Mouse (Mus musculus): ENCODE results near the gene Gm17324. TPM values are rescaled to one million over a fixed set of nuclear protein-coding genes. Genes with fewer than 3 reads are reported as not detected.

The Gm17324 gene
- total and polyA plus RNA-seq, 2 experiments from 2014 or later: 2.3 to 2.5 TPM

DNA sequence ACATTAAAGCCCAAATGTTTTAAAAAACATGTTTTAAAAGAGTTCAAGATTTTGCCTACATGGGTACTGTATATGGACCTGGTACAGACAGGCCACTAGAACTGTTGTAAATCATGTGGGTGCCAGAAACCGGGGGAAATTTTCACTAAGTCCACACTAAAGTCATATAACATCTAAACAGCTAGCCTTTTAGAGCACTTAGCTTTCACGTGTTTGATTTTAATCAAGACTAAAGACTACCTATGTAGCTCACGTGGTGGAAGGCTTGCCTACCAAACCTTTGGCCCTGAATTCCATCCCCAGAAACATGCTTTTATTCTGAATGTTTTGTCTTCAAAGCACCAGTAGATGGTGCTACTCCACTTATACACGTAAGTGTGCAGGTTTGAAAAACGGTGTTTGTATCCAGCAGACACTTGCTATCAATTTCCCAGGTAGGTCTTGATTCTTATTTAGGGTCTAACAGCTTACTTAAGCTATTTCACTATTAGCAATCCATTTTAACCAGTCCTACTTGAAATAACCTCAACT lies 28.5 kb upstream of the Gm17324 start:
- 4% methylated on average over 5 of the region's 5 CpGs for WGBS
- Histone ChIP-seq H3K27me3 (ENCODE audit: insufficient read depth, low read length) (no peaks in the 10 kb centered on the region), H3K4me3 (ENCODE audit: low read length) (no peak overlapping the region), H3K4me1 (ENCODE audit: insufficient read depth, low read length) (no peaks in the 10 kb centered on the region), H3K9me3 (ENCODE audit: low read length) (no peaks in the 10 kb centered on the region), H3K4me2 (ENCODE audit: low read depth, low read length) (no peak overlapping the region), H3K36me3 (ENCODE audit: insufficient read depth, low read length) (peaks cover 28% of the 10 kb centered on the region), H3K9ac (replicated peaks; ENCODE audit: low read length) (no peak overlapping the region), H3K27ac (no peak overlapping the region)
- peak; percentile 69 for TF ChIP-seq CTCF (IDR thresholded peaks at IDR 0.05; ENCODE audit: low read depth)
- DNase-seq (ENCODE audit: low spot score) (peak; percentile 82), ATAC-seq (no peak)

- 16% methylated on average over 1 of the region's 1 CpGs for WGBS
- Histone ChIP-seq H3K27ac (no peak overlapping the region), H3K4me2 (ENCODE audit: low read depth, low read length) (no peak overlapping the region)
These were observed 28.0 kb upstream of the Gm17324 start for GRCm38 (mm10) chr9:78476531-78477020.

DNA sequence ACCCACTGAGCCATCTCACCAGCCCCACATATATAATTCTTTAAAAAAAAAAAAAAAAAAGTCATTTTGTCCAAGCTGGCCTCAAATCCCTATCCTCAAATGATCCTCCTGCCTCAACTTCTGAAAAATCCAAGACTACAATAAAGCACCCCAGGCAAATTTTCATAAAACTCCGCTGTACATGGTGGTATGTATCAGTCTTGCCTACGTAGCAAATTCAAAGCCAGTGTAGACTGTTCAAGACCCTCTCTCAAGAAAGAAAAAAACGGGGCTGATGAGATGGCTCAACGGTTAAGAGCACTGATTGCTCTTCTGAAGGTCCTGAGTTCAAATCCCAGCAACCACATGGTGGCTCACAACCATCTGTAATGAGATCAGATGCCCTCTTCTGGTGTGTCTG lies 27.3 kb upstream of the Gm17324 start:
- Histone ChIP-seq H3K4me1 (ENCODE audit: insufficient read depth, low read length) (no peaks in the 10 kb centered on the region), H3K9ac (replicated peaks; ENCODE audit: low read length) (no peak overlapping the region), H3K4me3 (ENCODE audit: low read length) (no peak overlapping the region), H3K27ac (no peak overlapping the region), H3K36me3 (ENCODE audit: insufficient read depth, low read length) (peaks cover 28% of the 10 kb centered on the region), H3K4me2 (ENCODE audit: low read depth, low read length) (no peak overlapping the region), H3K9me3 (ENCODE audit: low read length) (no peaks in the 10 kb centered on the region), H3K27me3 (ENCODE audit: insufficient read depth, low read length) (no peaks in the 10 kb centered on the region)
- WGBS: 84% methylated on average over 4 of the region's 4 CpGs
- TF ChIP-seq CTCF (IDR thresholded peaks at IDR 0.05; ENCODE audit: low read depth): no peak
- ATAC-seq (no peak), DNase-seq (ENCODE audit: low spot score) (no peak)

More at GRCm38 (mm10) chr9:78476531-78477020, 28.0 kb upstream of the Gm17324 start:
- no peak for DNase-seq (ENCODE audit: low spot score)
- Histone ChIP-seq H3K9ac (replicated peaks; ENCODE audit: low read length) (no peak overlapping the region), H3K4me3 (ENCODE audit: low read length) (no peak overlapping the region), H3K36me3 (ENCODE audit: insufficient read depth, low read length) (peaks cover 28% of the 10 kb centered on the region), H3K4me1 (ENCODE audit: insufficient read depth, low read length) (no peaks in the 10 kb centered on the region), H3K9me3 (ENCODE audit: low read length) (no peaks in the 10 kb centered on the region), H3K27me3 (ENCODE audit: insufficient read depth, low read length) (no peaks in the 10 kb centered on the region)
- no peak for TF ChIP-seq CTCF (IDR thresholded peaks at IDR 0.05; ENCODE audit: low read depth)
- ATAC-seq: no peak

- no peak overlapping the region for H3K4me2 ChIP-seq (ENCODE audit: low read depth, low read length)
- H3K9me3 ChIP-seq (ENCODE audit: low read length): no peaks in the 10 kb centered on the region
- TF ChIP-seq CTCF (IDR thresholded peaks at IDR 0.05; ENCODE audit: low read depth): no peak
- 92% methylated on average over 2 of the region's 2 CpGs for WGBS
- H3K4me3 ChIP-seq (ENCODE audit: low read length): no peak overlapping the region
- ATAC-seq: no peak
- DNase-seq (ENCODE audit: low spot score): no peak
- H3K27me3 ChIP-seq (ENCODE audit: insufficient read depth, low read length): no peaks in the 10 kb centered on the region
- no peak overlapping the region for H3K9ac ChIP-seq (replicated peaks; ENCODE audit: low read length)
- no peaks in the 10 kb centered on the region for H3K4me1 ChIP-seq (ENCODE audit: insufficient read depth, low read length)
- peaks cover 33% of the 10 kb centered on the region for H3K36me3 ChIP-seq (ENCODE audit: insufficient read depth, low read length)
- H3K27ac ChIP-seq: no peak overlapping the region
These were observed 26.8 kb upstream of the Gm17324 start for GRCm38 (mm10) chr9:78475383-78475780.

DNA sequence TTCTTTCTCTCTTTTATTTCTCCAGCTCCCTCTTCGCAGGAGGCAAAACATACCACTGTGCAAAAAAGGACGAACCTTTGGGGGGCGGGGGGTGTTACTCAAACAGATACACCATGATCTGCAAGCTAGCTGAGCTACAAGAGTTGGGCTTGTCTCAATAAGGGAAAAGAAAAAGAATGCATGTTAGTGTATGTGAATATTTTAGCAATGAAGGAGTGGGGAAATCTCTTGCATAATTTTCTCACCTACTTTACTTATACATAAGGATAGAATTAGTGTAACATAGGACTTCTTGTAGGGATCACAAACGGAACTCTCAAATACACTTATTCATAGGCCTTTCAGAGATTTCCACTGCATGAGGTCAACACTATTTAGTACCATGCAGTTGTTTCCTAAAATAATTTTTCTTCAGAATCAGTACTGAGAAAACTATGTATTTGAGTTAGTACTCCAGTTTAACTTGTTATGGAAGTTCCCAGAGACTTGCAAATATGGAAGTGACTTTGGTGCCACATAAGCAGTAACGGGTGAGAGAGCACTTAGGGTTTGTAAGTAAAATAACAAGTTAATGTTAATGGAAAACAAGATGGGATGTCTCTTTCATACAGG lies 26.3 kb upstream of the Gm17324 start:
- Histone ChIP-seq H3K9me3 (ENCODE audit: low read length) (no peaks in the 10 kb centered on the region), H3K27ac (no peak overlapping the region), H3K4me1 (ENCODE audit: insufficient read depth, low read length) (no peaks in the 10 kb centered on the region), H3K4me2 (ENCODE audit: low read depth, low read length) (no peak overlapping the region), H3K4me3 (ENCODE audit: low read length) (no peak overlapping the region), H3K27me3 (ENCODE audit: insufficient read depth, low read length) (no peaks in the 10 kb centered on the region), H3K9ac (replicated peaks; ENCODE audit: low read length) (no peak overlapping the region), H3K36me3 (ENCODE audit: insufficient read depth, low read length) (peaks cover 34% of the 10 kb centered on the region)
- 85% methylated on average over 5 of the region's 5 CpGs for WGBS
- DNase-seq (ENCODE audit: low spot score) (no peak), ATAC-seq (no peak)
- no peak for TF ChIP-seq CTCF (IDR thresholded peaks at IDR 0.05; ENCODE audit: low read depth)

DNA sequence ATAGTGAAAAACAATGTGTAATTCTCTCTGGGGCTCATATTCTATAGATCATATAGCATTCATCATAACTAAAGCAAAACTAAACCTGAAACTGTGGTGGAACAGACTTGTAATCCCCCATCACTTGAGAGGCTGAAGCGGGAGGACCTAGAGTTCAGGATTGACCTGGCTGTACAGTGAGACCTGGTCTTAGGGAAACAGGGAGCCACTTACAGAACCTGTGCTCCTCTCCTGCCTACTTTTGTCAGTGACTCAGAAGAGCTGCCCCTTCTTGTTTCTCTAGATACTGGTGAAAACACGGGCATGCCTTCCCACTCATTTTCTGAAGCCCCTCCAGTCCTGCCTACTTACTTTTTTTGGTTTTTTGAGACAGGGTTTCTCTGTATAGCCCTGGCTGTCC lies 25.7 kb upstream of the Gm17324 start:
- Histone ChIP-seq H3K9ac (replicated peaks; ENCODE audit: low read length) (no peak overlapping the region), H3K27me3 (ENCODE audit: insufficient read depth, low read length) (no peaks in the 10 kb centered on the region), H3K4me1 (ENCODE audit: insufficient read depth, low read length) (no peaks in the 10 kb centered on the region), H3K4me3 (ENCODE audit: low read length) (no peak overlapping the region), H3K9me3 (ENCODE audit: low read length) (no peaks in the 10 kb centered on the region), H3K27ac (no peak overlapping the region), H3K36me3 (ENCODE audit: insufficient read depth, low read length) (peaks cover 34% of the 10 kb centered on the region), H3K4me2 (ENCODE audit: low read depth, low read length) (no peak overlapping the region)
- DNase-seq (ENCODE audit: low spot score): no peak
- TF ChIP-seq CTCF (IDR thresholded peaks at IDR 0.05; ENCODE audit: low read depth): no peak
- 80% methylated on average over 2 of the region's 2 CpGs for WGBS
- no peak for ATAC-seq

DNA sequence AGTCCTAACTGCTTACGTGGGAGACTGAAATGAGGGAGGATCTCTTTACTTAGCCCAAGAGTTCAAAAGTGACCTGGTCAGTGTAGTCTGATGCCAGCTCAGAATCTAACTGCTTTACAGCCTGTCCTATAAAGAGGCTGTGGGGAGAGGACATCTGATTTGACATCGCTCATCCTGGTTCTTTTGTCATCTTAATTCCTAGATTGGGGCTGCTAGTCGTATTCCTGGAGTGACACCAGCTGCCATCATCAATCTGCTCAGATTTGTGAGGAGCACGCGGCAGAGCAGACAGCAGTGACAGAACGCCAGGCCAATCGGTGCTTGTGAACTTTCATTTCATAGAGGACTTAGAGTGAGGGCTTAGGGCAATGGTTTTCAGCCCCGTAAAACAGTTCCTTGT lies 25.0 kb upstream of the Gm17324 start:
- peak; percentile 29 for DNase-seq (ENCODE audit: low spot score)
- no peaks in the 10 kb centered on the region for H3K9me3 ChIP-seq (ENCODE audit: low read length)
- TF ChIP-seq CTCF (IDR thresholded peaks at IDR 0.05; ENCODE audit: low read depth): no peak
- 66% methylated on average over 8 of the region's 8 CpGs for WGBS
- peaks cover 29% of the 10 kb centered on the region for H3K36me3 ChIP-seq (ENCODE audit: insufficient read depth, low read length)
- no peak overlapping the region for H3K9ac ChIP-seq (replicated peaks; ENCODE audit: low read length)
- H3K27ac ChIP-seq: no peak overlapping the region
- ATAC-seq: no peak
- no peaks in the 10 kb centered on the region for H3K4me1 ChIP-seq (ENCODE audit: insufficient read depth, low read length)
- no peak overlapping the region for H3K4me3 ChIP-seq (ENCODE audit: low read length)
- no peak overlapping the region for H3K4me2 ChIP-seq (ENCODE audit: low read depth, low read length)
- no peaks in the 10 kb centered on the region for H3K27me3 ChIP-seq (ENCODE audit: insufficient read depth, low read length)

All from hindbrain, postnatal 0 days (tissue).